Mouse (Mus musculus) erythroblast, embryonic 14.5 days (primary cell): ENCODE results near the gene Clcn1. TPM values are rescaled to one million over a fixed set of nuclear protein-coding genes. Genes with fewer than 3 reads are reported as not detected.

Source experiments
- H3K27me3 ChIP-seq: 2 replicates; pipeline ENCODE4 v1.6.1; 2012; ENCODE audit warnings: inconsistent platforms; ENCODE audit not compliant: control insufficient read depth
- H3K36me3 ChIP-seq: 2 replicates; pipeline ENCODE4 v1.6.1; 2012; ENCODE audit warnings: mild to moderate bottlenecking, inconsistent platforms; ENCODE audit not compliant: control insufficient read depth
- H3K4me1 ChIP-seq: 2 replicates; pipeline ENCODE4 v1.6.1; 2012; ENCODE audit warnings: inconsistent platforms; ENCODE audit not compliant: control insufficient read depth
- H3K4me3 ChIP-seq: replicated peaks from 2 replicates; pipeline ENCODE3; 2012; ENCODE audit warnings: moderate library complexity, mild to moderate bottlenecking, inconsistent platforms
- H3K9me3 ChIP-seq: 2 replicates; pipeline ENCODE4 v1.6.1; 2012; ENCODE audit warnings: low read length, inconsistent platforms, mixed read lengths; ENCODE audit not compliant: control insufficient read depth
- GATA1 ChIP-seq: IDR thresholded peaks from 2 replicates; pipeline ENCODE4 v1.6.1; 2012; ENCODE audit warnings: low read length, inconsistent platforms, mixed read lengths
- TAL1 ChIP-seq: IDR thresholded peaks from 3 replicates; pipeline ENCODE4 v1.6.1; 2012; ENCODE audit warnings: low read length, inconsistent platforms, mixed read lengths
- polyA plus RNA-seq: library from polyadenylated mRNA; stranded (reverse); fragments of >175 nt; gene quantifications from 2 replicates; pipeline ENCODE4 v1.2.3, GENCODE M21; 2012

Gene Clcn1
- polyA plus RNA-seq, 1 experiment: not detected

- no peak overlapping the region for H3K4me3 ChIP-seq
- no peaks in the 10 kb centered on the region; the same call in 1 of the 2 replicates for H3K36me3 ChIP-seq
- no peak for TF ChIP-seq GATA1
- TF ChIP-seq TAL1: no peak
- H3K4me1 ChIP-seq: peaks cover 40% of the 10 kb centered on the region
- H3K9me3 ChIP-seq: no peaks in the 10 kb centered on the region
- H3K27me3 ChIP-seq: peaks cover 23% of the 10 kb centered on the region
Observed at GRCm38 (mm10) chr6:42348281-42349005, 62.0 kb downstream of the Clcn1 start.

DNA sequence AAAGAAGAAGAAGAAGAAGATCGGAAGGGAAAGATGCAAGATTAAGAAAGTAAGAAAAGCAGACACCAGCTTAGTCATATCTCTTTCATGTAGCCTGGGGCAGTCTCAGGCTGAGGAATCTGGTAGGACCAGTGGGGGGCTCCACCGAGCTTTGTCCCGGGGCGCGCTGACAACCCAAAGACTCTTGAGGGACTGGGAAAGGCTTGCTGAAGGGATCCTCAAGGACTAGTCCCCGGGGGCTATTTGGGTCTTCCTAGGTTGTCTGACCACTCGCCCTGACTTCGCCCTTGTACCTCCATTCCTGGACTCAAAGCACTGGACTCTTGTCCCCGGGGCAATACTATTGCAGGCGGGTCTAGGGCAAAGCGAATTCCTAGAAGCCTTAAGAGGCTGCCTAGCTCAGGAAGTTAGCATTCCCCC lies 62.5 kb downstream of the Clcn1 start:
- Histone ChIP-seq H3K27me3 (peaks cover 23% of the 10 kb centered on the region), H3K4me3 (peak overlapping the region; percentile 64), H3K9me3 (no peaks in the 10 kb centered on the region), H3K36me3 (no peaks in the 10 kb centered on the region; the same call in 1 of the 2 replicates), H3K4me1 (peaks cover 40% of the 10 kb centered on the region)
- no peak for TF ChIP-seq TAL1
- TF ChIP-seq GATA1: no peak

DNA sequence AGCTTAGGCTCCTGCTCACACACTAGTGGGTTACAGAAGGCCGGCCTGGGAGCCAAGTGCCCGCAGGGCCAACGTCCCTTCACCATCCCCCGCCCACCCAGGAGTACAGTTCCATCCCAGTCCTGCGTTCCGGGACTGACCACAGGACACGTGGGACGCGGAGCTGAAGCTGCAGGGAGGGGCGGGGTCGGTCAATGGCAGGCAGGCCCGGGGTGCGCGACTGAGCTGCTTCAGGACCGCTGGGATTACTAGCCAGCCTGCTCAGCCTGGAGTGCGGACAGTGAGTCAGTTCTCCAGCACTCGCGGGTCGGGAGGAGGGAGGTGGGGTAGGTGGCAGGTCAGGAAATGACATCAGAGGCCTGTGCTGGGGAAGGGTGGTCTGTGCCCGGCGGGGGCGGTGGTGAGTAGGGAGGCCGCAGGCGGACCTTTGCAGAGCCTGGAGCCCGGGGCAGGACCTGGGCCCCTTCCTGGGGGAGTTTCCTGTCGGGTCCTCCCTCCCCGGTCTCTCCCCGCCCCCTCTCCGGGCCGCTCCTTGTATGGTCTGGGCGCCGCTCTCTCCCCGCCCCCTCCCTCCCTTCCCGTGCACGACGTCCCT lies 63.0 kb downstream of the Clcn1 start, which contains the start of gene Zyx:
Gene Zyx (plus strand): TSS at position 205 of the 595 bp plus-strand sequence.
- H3K27me3 ChIP-seq: peaks cover 23% of the 10 kb centered on the region
- peak within 1 kb of the TSS; percentile 64 for H3K4me3 ChIP-seq
- TF ChIP-seq TAL1: no peak
- TF ChIP-seq GATA1: no peak
- H3K4me1 ChIP-seq: peaks cover 43% of the 10 kb centered on the region
- H3K9me3 ChIP-seq: no peaks in the 10 kb centered on the region
- H3K36me3 ChIP-seq: no peaks in the 10 kb centered on the region; the same call in 1 of the 2 replicates

DNA sequence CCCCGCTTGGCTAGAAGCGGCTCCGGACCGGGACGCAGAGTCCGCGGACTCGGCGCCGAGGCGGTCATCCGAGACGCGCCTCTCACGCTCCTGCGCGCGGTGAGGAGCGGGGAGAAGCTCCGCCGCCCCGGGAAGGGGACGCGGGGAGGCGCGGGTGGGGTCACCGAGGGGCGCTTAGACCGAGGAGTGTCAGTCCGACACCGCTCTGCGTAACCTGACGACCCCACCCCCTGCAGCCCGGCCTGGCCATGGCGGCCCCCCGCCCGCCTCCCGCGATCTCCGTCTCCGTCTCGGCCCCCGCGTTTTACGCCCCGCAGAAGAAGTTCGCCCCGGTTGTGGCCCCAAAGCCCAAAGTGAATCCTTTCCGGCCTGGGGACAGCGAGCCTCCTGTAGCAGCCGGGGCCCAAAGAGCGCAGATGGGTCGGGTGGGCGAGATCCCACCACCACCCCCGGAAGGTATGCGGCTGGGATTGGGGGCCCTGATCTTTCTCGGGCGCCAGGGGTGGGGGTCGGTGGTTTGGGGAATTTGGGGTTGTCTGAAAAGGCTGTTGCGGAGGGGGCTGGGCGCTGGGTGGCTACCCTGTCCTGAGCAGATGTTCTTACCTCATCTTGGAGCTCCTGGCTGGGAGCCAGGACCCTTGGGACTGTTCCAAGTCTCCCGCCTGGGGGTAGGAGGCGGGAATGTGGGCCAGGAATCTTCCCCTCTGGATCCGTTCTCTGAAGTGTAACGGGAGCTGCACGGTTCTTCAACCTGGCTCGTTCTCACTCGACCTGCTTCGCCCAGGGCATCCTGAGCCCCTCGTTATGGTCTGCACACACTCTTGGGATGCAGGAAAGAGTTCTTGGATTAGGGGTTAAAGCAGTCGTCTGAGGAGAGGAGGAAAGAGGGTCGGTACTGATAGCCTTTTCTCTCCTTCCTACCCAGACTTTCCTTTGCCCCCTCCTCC lies 63.8 kb downstream of the Clcn1 start:
- Histone ChIP-seq H3K4me1 (peaks cover 43% of the 10 kb centered on the region), H3K9me3 (no peaks in the 10 kb centered on the region), H3K36me3 (peaks cover 3% of the 10 kb centered on the region; the same call in 1 of the 2 replicates), H3K4me3 (peak overlapping the region; percentile 64), H3K27me3 (peaks cover 23% of the 10 kb centered on the region)
- TF ChIP-seq GATA1 (no peak), TAL1 (no peak)

GRCm38 (mm10) chr6:42350968-42351775 lies 64.7 kb downstream of the Clcn1 start:
- H3K36me3 ChIP-seq: peaks cover 7% of the 10 kb centered on the region; the same call in 1 of the 2 replicates
- peaks cover 43% of the 10 kb centered on the region for H3K4me1 ChIP-seq
- no peak for TF ChIP-seq GATA1
- TF ChIP-seq TAL1: no peak
- H3K27me3 ChIP-seq: peaks cover 23% of the 10 kb centered on the region
- H3K9me3 ChIP-seq: no peaks in the 10 kb centered on the region
- H3K4me3 ChIP-seq: peak overlapping the region; percentile 64

- Histone ChIP-seq H3K4me1 (peaks cover 43% of the 10 kb centered on the region), H3K9me3 (no peaks in the 10 kb centered on the region), H3K27me3 (peaks cover 23% of the 10 kb centered on the region), H3K4me3 (no peak overlapping the region), H3K36me3 (peaks cover 10% of the 10 kb centered on the region; the same call in 1 of the 2 replicates)
- TF ChIP-seq TAL1 (no peak), GATA1 (no peak)
Observed at GRCm38 (mm10) chr6:42351776-42352485, 65.4 kb downstream of the Clcn1 start.

GRCm38 (mm10) chr6:42352486-42352846 lies 66.0 kb downstream of the Clcn1 start:
- peaks cover 43% of the 10 kb centered on the region for H3K4me1 ChIP-seq
- H3K27me3 ChIP-seq: peaks cover 23% of the 10 kb centered on the region
- peaks cover 10% of the 10 kb centered on the region; the same call in 1 of the 2 replicates for H3K36me3 ChIP-seq
- no peaks in the 10 kb centered on the region for H3K9me3 ChIP-seq
- TF ChIP-seq TAL1 (no peak), GATA1 (no peak)
- no peak overlapping the region for H3K4me3 ChIP-seq
